Mouse (Mus musculus) NIH3T3 (cell line): ENCODE data around the gene Foxo4.

Source experiments
- DNase-seq: peaks from one replicate; pipeline ENCODE4 v3.0.0-alpha.2; 2012; ENCODE audit warnings: low read depth

Foxo4 gene

GRCm38 (mm10) chrX:101253952-101254729 is at the start of gene Foxo4:
TSS of gene Foxo4 (plus strand) at chrX:101254528.
- peak; percentile 93 for DNase-seq

DNA sequence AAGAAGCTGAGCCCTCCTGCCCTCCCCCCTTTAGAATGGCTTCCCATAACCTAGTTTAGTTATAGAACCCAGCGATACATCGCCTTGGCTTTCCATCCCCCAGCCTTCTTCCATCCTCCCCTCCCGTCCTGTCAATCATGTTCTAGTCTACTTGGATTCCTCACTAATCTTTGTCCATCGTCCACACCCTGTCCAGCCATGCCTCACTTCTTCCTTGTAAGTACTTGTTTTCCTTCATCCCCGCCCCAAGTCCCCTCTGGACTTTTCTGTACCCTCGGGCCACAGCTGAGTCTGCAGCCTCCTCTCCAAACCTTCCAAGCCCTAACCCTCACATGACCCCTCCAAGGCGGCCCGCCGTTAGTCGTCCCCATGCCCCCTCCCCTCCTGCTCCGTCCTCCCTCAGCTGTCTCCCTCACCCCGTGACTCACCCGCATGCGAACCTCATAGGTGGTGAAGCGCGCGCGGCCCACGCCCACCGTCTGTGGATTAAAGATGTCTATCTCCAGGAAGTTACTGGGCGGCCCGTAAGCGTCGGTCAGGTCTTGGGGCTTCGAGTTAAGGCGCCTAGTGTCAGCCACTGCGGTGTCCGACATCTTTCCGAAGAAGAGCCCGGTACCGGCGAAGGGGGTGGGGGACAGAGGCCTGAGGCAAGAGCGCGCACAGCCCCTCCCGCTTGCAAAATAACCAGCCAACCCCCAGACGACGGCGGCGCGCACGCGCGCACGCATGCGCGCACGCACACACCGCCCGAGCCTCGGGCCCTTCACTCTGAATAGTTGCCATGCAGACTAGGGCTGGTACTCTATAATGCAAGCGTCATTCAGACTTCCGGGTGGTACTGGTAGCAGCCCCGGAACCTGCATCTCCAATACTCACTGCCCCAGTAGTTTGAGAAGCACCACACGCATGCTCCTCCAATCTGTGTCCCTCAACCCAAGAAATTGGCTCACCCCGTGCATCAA is 32.2 kb upstream of the Foxo4 start, which contains the start of gene Snx12:
Gene Snx12 (minus strand): TSS at position 730 of the 962 bp plus-strand sequence.
- DNase-seq: peak; percentile 94

- DNase-seq: no peak
Observed at GRCm38 (mm10) chrX:101222796-101223162, 31.5 kb upstream of the Foxo4 start.

GRCm38 (mm10) chrX:101245011-101245410 is 9.3 kb upstream of the Foxo4 start:
- DNase-seq: no peak

DNA sequence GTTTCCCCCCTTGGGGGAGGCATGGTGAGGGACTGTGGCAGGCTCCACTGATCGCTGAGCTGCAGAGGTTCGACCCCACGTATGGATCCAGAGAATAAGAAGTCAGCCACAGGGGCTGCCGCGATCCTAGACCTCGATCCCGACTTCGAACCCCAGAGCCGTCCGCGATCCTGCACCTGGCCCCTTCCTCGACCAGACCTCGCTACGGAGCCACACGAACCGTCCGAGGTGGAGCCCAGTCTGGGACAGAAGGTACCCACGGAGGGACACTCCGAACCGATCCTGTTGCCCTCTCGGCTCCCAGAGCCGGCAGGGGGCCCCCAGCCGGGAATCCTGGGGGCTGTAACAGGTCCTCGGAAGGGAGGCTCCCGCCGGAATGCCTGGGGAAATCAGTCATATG is 412 bp downstream of the Foxo4 start:
- peak; percentile 8 for DNase-seq

DNA sequence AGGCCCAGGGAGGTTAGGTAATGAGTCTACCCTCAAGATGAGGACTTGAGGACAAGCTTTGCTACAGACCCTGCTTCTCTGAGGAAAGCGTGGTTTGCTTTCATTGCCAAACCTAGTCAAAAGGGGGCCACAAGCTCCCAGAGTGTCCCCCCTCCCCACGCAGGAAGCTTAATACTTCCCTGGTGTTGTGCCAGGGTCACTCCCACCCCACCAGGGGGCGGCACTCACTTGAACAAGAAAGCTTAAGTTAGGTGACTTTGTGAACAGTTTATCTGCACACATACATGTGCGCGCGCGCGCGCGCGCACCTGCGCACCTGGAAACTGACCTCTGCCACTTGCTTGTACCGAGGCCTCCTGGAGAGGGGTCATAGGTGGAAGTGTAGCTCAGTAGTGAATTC is 2.3 kb downstream of the Foxo4 start:
- DNase-seq: peak; percentile 25

DNA sequence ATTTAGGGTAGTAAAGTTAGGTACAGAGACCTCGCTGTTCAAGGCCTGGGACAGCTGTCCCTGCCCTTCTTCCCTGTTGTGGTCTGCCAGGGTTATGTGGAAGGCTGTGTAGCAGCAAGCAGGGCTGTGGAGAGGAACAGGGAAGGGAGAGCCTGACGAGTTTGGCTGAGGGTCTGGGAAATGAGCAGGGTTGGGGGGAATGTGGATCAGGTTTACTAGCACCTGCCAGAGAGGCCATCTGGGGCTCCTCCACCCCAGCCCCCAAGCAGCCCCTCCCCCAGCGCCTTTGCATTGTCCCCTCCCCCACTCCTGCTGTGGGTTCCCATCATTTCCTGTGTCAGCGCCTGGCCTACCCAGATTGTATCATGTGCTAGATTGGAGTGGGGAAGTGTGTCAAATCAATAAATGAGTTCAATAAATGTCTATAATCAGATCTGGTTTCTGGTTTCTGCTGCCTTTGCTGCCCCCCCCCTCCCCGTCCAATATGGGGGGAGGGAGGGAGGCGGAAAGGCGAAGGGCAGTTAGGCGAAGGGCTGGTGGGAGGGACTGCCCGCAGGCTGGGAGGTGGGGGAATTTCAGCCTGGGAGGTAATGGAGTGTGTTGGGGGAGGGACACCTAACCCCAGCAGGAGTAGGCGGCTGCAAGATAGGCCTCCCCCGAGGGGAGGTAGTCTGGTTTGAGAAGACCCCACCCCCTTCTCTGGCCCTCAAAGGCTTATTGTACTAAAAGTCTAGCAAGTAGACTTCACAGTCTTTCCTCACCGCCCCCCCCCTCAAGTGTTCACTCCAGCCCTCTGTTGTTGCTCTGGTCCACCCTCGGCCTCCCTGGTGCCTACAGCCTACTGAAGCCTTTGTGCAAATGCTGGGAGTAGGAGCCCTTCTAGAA is 6.4 kb downstream of the Foxo4 start:
- no peak for DNase-seq

GRCm38 (mm10) chrX:101263892-101264291 is 9.6 kb downstream of the Foxo4 start, which contains the start of gene Gm614:
TSS of gene Gm614 (minus strand) at chrX:101263992.
- DNase-seq: no peak

GRCm38 (mm10) chrX:101266631-101267030 is 12.3 kb downstream of the Foxo4 start:
- no peak for DNase-seq

- DNase-seq: no peak
Observed at GRCm38 (mm10) chrX:101268025-101268754, 13.9 kb downstream of the Foxo4 start, which contains the start of gene Il2rg. TSS of gene Il2rg (minus strand) at chrX:101268255.

GRCm38 (mm10) chrX:101268755-101269124 is 14.4 kb downstream of the Foxo4 start, which contains the start of gene Gm20489:
TSS of gene Gm20489 (minus strand) at chrX:101269023.
- DNase-seq: no peak

DNA sequence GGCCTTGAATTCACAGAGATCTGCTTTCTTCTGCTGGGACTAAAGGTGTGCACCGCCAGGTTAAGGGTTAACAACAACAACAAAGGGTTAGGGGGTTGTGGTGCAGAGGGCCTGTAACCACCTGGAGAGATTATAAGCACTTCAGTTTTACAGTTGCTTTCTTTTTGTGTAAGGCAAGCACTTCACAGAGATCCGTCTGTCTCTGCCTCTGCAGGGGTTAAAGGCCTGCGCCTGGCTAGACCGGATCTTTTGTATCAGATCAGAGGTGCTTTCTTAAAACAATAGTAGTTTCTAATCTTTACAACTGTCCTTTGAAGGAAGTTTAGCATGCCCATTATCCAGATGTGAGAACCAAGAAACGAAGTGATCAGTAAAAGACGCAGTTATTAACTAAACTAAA is 19.1 kb downstream of the Foxo4 start:
- no peak for DNase-seq

DNA sequence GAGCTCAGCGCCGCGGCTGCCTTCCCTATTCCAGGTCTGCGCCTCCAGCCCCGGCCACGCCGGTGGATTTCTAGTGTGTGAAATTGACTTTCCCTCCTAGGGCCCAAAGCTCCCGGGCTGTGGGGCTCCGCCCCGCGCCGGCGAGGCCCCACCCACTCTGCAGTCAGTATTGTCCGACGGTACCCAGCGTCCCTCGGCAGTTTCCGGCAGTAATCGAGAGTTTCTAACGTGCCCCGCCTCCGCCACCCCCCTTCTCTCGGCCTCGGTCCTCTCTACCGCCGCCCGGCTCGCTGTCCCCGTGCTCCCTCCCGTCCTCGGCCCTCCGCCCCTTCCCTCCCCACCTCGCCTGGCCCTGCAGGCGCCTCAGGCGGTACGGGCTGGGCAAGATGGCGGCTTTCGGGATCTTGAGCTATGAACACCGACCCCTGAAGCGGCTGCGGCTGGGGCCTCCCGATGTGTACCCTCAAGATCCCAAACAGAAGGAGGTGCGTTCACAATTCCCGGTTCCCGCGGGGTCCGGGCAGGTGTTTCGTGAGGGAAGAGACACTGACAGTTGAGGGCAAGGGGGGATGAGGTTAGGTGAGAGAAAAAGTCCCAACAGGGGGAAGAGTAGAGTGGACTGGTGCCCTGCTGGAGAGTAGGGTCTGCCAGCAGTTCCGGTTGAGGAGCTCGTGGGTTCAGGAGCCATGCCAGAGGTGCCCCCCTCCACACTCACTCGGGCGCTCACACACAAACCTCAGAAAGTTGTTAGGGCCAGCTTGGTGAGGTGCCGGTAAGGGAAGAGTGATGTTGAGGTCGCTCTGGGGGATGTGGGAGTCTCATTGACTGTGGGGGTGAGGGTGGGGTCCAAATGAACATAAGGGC is 19.8 kb downstream of the Foxo4 start, which contains the start of gene Med12:
Gene Med12 (plus strand): TSS at position 156 of the 864 bp plus-strand sequence.
- peak; percentile 92 for DNase-seq

- DNase-seq: no peak
Observed at GRCm38 (mm10) chrX:101282813-101283212, 28.5 kb downstream of the Foxo4 start.

GRCm38 (mm10) chrX:101285534-101285933 is 31.2 kb downstream of the Foxo4 start:
- DNase-seq: peak; percentile 75

- DNase-seq: no peak
Observed at GRCm38 (mm10) chrX:101285953-101286670, 31.8 kb downstream of the Foxo4 start.

DNA sequence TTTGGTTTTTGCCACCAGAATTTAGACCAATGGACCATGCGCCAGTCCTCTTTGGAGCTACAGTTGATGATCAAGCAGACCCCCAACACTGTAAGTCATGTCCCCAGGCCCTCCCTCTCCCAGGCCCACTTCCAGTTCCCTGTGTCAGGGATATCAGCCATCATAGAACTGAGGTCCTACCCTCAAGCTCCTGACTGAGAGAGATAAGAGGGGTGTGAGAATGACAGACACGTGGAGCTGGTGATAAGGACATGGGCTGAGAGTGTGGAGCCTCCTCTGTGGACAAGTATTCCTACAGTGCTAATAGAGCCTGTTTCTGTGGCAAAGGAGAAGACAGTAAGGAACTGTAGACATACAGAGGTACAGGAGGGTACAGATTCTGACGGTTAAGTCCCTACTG is 33.2 kb downstream of the Foxo4 start:
- DNase-seq: no peak

DNA sequence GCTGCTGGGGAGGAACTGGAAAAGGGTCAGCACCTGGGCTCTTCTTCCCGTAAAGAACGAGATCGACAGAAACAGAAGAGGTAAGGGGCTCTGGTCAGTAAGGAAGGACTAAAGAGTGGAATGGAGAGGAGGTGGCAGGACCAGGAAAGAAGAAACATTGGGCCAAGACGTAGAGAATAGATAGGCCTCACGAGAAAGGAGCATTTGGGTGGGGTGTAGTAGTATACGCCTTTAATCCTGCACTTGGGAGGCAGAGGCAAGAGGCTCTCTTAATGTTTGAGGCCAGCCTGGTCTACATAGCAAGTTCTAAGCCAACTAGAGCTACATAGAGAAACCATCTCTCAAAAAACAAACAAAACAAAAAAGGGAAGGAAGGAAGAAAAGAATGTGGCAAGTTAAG is 34.1 kb downstream of the Foxo4 start:
- no peak for DNase-seq

DNA sequence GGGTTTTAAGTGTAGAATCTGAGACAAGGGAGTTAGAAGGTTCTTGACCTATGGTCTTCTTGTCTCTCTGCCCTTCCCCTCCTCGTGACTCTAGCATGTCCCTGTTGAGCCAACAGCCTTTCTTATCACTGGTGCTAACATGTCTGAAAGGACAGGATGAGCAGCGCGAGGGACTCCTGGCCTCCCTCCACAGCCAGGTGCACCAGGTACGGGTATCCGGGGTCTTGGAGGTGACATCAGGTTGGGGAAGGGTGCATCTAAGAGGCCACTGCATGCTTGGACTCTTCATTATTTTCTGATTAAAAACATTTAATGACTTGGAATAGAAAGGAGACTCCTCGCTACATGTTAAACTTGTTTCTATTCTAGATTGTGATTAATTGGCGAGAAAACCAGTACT is 34.7 kb downstream of the Foxo4 start:
- no peak for DNase-seq
